Mouse (Mus musculus) embryonic facial prominence, embryonic 14.5 days (tissue): ENCODE data around the gene Tbcb. TPM values are rescaled to one million over a fixed set of nuclear protein-coding genes. Genes with fewer than 3 reads are reported as not detected.
"Not testable (repeated sequence)": the region's sequence is repeated elsewhere in the genome, so short reads cannot be mapped to it uniquely, and the experiment has no call there.

Experiments used
- ATAC-seq: fragments of 200-750 bp; cut with Nextera tagmentation; 2 replicates; pipeline ENCODE4 v1.8.0; 2017; ENCODE audit warnings: low read depth, moderate number of reproducible peaks, moderate TSS enrichment
- DNase-seq: peaks from one replicate; pipeline ENCODE4 v3.0.0-alpha.2; 2015; ENCODE audit warnings: low spot score
- H3K27ac ChIP-seq: fragments of 300-500 bp; sonication (generic); replicated peaks from 2 replicates; pipeline ENCODE4 v1.5.1; 2014; ENCODE audit warnings: low read depth, mild to moderate bottlenecking, low read length, moderate library complexity
- H3K27me3 ChIP-seq: fragments of 300-500 bp; sonication (generic); replicated peaks from 2 replicates; pipeline ENCODE4 v1.6.1; 2014; ENCODE audit warnings: low read length; ENCODE audit not compliant: control insufficient read depth, insufficient read depth
- H3K36me3 ChIP-seq: fragments of 300-500 bp; sonication (generic); 2 replicates; pipeline ENCODE4 v1.6.1; 2014; ENCODE audit warnings: low read length, mixed read lengths; ENCODE audit not compliant: control insufficient read depth, insufficient read depth
- H3K4me1 ChIP-seq: fragments of 300-500 bp; sonication (generic); 2 replicates; pipeline ENCODE4 v1.6.1; 2014; ENCODE audit warnings: antibody characterized with exemption, low read length; ENCODE audit not compliant: control insufficient read depth, insufficient read depth
- H3K4me2 ChIP-seq: fragments of 300-500 bp; sonication (generic); 2 replicates; pipeline ENCODE4 v1.6.1; 2014; ENCODE audit warnings: low read depth, mild to moderate bottlenecking, low read length, moderate library complexity, mixed read lengths
- H3K4me3 ChIP-seq: fragments of 300-500 bp; sonication (generic); 2 replicates; pipeline ENCODE4 v1.5.1; 2014; ENCODE audit warnings: low read depth, mild to moderate bottlenecking, low read length
- H3K9ac ChIP-seq: fragments of 300-500 bp; sonication (generic); 2 replicates; pipeline ENCODE4 v1.6.1; 2014; ENCODE audit warnings: low read depth, mild to moderate bottlenecking, low read length, moderate library complexity, mixed read lengths
- H3K9me3 ChIP-seq: fragments of 300-500 bp; sonication (generic); 2 replicates; pipeline ENCODE4 v1.6.1; 2016; ENCODE audit warnings: low read length; ENCODE audit not compliant: control insufficient read depth
- WGBS: fragments of 180-500 bp; shearing (Covaris S2); extraction: QIAGEN DNeasy Blood & Tissue Kit; methylation state at CpG from one replicate; pipeline ENCODE4 v1.1.7; 2014; 5-methylcytosine and 5-hydroxymethylcytosine counted together
- polyA plus RNA-seq: library from polyadenylated mRNA; unstranded; fragments of >200 nt; fragmentation: Nextera tagmentation; extraction: Ambion mirVana; gene quantifications from 2 replicates; pipeline ENCODE4 v1.2.1, GENCODE M21; 2014

Tbcb gene
- polyA plus RNA-seq, 1 experiment from 2014 or later = 166 TPM

- Histone ChIP-seq H3K27ac (no peak overlapping the region), H3K4me3 (no peak overlapping the region), H3K9me3 (no peaks in the 10 kb centered on the region), H3K4me2 (no peak overlapping the region), H3K27me3 (no peaks in the 10 kb centered on the region), H3K36me3 (peaks cover 13% of the 10 kb centered on the region; the same call in 1 of the 2 replicates), H3K4me1 (no peaks in the 10 kb centered on the region), H3K9ac (no peak overlapping the region)
- ATAC-seq = no peak
- DNase-seq = no peak
- WGBS = 77% methylated on average over 3 of the region's 3 CpGs
Measured at GRCm38 (mm10) chr7:30266780-30267179, 34.7 kb upstream of the Tbcb start.

- H3K27ac ChIP-seq = no peak overlapping the region
- no peak overlapping the region for H3K4me3 ChIP-seq
- H3K4me1 ChIP-seq = no peaks in the 10 kb centered on the region
- no peak overlapping the region for H3K4me2 ChIP-seq
- DNase-seq (no peak), ATAC-seq (no peak)
- no peaks in the 10 kb centered on the region for H3K9me3 ChIP-seq
- WGBS = 91% methylated on average over 7 of the region's 7 CpGs
- H3K36me3 ChIP-seq = peaks cover 12% of the 10 kb centered on the region; the same call in 1 of the 2 replicates
- H3K27me3 ChIP-seq = no peaks in the 10 kb centered on the region
- no peak overlapping the region for H3K9ac ChIP-seq
Measured at GRCm38 (mm10) chr7:30265935-30266334, 33.9 kb upstream of the Tbcb start.

GRCm38 (mm10) chr7:30265531-30265930 is 33.5 kb upstream of the Tbcb start:
- H3K27ac ChIP-seq = no peak overlapping the region
- no peak for ATAC-seq
- WGBS = 92% methylated on average over 5 of the region's 5 CpGs
- H3K4me1 ChIP-seq = no peaks in the 10 kb centered on the region
- no peak overlapping the region for H3K4me3 ChIP-seq
- H3K9ac ChIP-seq = no peak overlapping the region
- H3K27me3 ChIP-seq = no peaks in the 10 kb centered on the region
- H3K9me3 ChIP-seq = no peaks in the 10 kb centered on the region
- H3K36me3 ChIP-seq = peaks cover 12% of the 10 kb centered on the region; the same call in 1 of the 2 replicates
- H3K4me2 ChIP-seq = no peak overlapping the region
- DNase-seq = no peak

- no peaks in the 10 kb centered on the region for H3K9me3 ChIP-seq
- WGBS = 74% methylated on average over 2 of the region's 2 CpGs
- H3K4me1 ChIP-seq = no peaks in the 10 kb centered on the region
- no peak overlapping the region for H3K9ac ChIP-seq
- H3K36me3 ChIP-seq = peaks cover 12% of the 10 kb centered on the region; the same call in 1 of the 2 replicates
- no peak overlapping the region for H3K4me3 ChIP-seq
- no peak overlapping the region for H3K4me2 ChIP-seq
- DNase-seq (no peak), ATAC-seq (no peak)
- H3K27me3 ChIP-seq = no peaks in the 10 kb centered on the region
- no peak overlapping the region for H3K27ac ChIP-seq
Measured at GRCm38 (mm10) chr7:30265041-30265440, 33.0 kb upstream of the Tbcb start.

GRCm38 (mm10) chr7:30251956-30252954 is 20.2 kb upstream of the Tbcb start:
- Histone ChIP-seq H3K36me3 (no peaks in the 10 kb centered on the region; the same call in 1 of the 2 replicates), H3K4me2 (no peak overlapping the region), H3K9me3 (no peaks in the 10 kb centered on the region), H3K27ac (no peak overlapping the region), H3K4me1 (no peaks in the 10 kb centered on the region), H3K27me3 (no peaks in the 10 kb centered on the region), H3K9ac (no peak overlapping the region), H3K4me3 (no peak overlapping the region)
- WGBS = 82% methylated on average over 12 of the region's 12 CpGs
- ATAC-seq = no peak
- DNase-seq = no peak

- not testable (repeated sequence) for H3K4me1 ChIP-seq, H3K27ac ChIP-seq, H3K4me3 ChIP-seq, DNase-seq, H3K27me3 ChIP-seq, H3K4me2 ChIP-seq, H3K9ac ChIP-seq, ATAC-seq, H3K9me3 ChIP-seq
- peaks cover 15% of the 10 kb centered on the region; the same call in 1 of the 2 replicates for H3K36me3 ChIP-seq
- 81% methylated on average over 3 of the region's 3 CpGs for WGBS
Measured at GRCm38 (mm10) chr7:30237374-30237773, 5.3 kb upstream of the Tbcb start.

- H3K27ac ChIP-seq = no peak within 1 kb of the TSS
- H3K4me1 ChIP-seq = peaks cover 6% of the 10 kb centered on the region
- H3K36me3 ChIP-seq = peaks cover 15% of the 10 kb centered on the region; the same call in 1 of the 2 replicates
- H3K9me3 ChIP-seq = no peaks in the 10 kb centered on the region
- no peak for ATAC-seq
- no peaks in the 10 kb centered on the region for H3K27me3 ChIP-seq
- H3K4me3 ChIP-seq = no peak within 1 kb of the TSS
- H3K4me2 ChIP-seq = no peak within 1 kb of the TSS
- no peak within 1 kb of the TSS for H3K9ac ChIP-seq
- no peak for DNase-seq
- 81% methylated on average over 4 of the region's 4 CpGs for WGBS
Measured at GRCm38 (mm10) chr7:30235625-30236024, 3.6 kb upstream of the Tbcb start, which contains the start of gene Ovol3. TSS of gene Ovol3 (minus strand) at chr7:30235725.

- H3K4me1 ChIP-seq = peaks cover 6% of the 10 kb centered on the region
- H3K27me3 ChIP-seq = no peaks in the 10 kb centered on the region
- peaks cover 15% of the 10 kb centered on the region; the same call in 1 of the 2 replicates for H3K36me3 ChIP-seq
- H3K4me3 ChIP-seq = no peak overlapping the region
- DNase-seq (no peak), ATAC-seq (no peak)
- 94% methylated on average over 8 of the region's 8 CpGs for WGBS
- no peak overlapping the region for H3K9ac ChIP-seq
- no peak overlapping the region for H3K4me2 ChIP-seq
- H3K9me3 ChIP-seq = no peaks in the 10 kb centered on the region
- no peak overlapping the region for H3K27ac ChIP-seq
Measured at GRCm38 (mm10) chr7:30235091-30235490, 3.0 kb upstream of the Tbcb start.
